Mouse (Mus musculus) heart, adult 2 months (tissue): ENCODE results near the gene Prr36. TPM values are rescaled to one million over a fixed set of nuclear protein-coding genes. Genes with fewer than 3 reads are reported as not detected.

ENCODE experiments used
- DNase-seq, 2 experiments: peaks; one replicate each; pipeline ENCODE4 v3.0.0; 2021
- H3K27ac ChIP-seq: fragments of 200-600 bp; 2 replicates; pipeline ENCODE4 v1.8.1; 2022
- H3K27me3 ChIP-seq: fragments of 200-500 bp; 2 replicates; pipeline ENCODE4 v1.6.1; 2012; ENCODE audit warnings: mild to moderate bottlenecking, low read length, inconsistent platforms, mixed read lengths; ENCODE audit not compliant: control insufficient read depth, insufficient read depth
- H3K36me3 ChIP-seq: fragments of 200-500 bp; 2 replicates; pipeline ENCODE4 v1.6.1; 2012; ENCODE audit warnings: low read length, inconsistent platforms; ENCODE audit not compliant: control insufficient read depth, insufficient read depth
- H3K4me1 ChIP-seq: fragments of 200-500 bp; 2 replicates; pipeline ENCODE4 v1.6.1; 2011; ENCODE audit warnings: low read length; ENCODE audit not compliant: control insufficient read depth, insufficient read depth
- H3K4me3 ChIP-seq: fragments of 200-600 bp; 2 replicates; pipeline ENCODE4 v1.8.1; 2022
- H3K79me2 ChIP-seq: fragments of 200-500 bp; replicated peaks from 2 replicates; pipeline ENCODE4 v1.6.1; 2012; ENCODE audit warnings: mild to moderate bottlenecking, inconsistent platforms, low read length, moderate library complexity, mixed read lengths; ENCODE audit not compliant: control insufficient read depth, insufficient read depth
- H3K9ac ChIP-seq: fragments of 200-500 bp; 2 replicates; pipeline ENCODE4 v1.6.1; 2012; ENCODE audit warnings: low read depth, mild to moderate bottlenecking, control low read depth, inconsistent platforms, low read length, mixed read lengths
- CTCF ChIP-seq: fragments of 200-600 bp; IDR thresholded peaks from 2 replicates; pipeline ENCODE4 v1.8.1; 2022; ENCODE audit warnings: antibody characterized with exemption, mild to moderate bottlenecking, moderate library complexity
- EP300 ChIP-seq: fragments of 200-500 bp; IDR thresholded peaks from 2 replicates; pipeline ENCODE4 v1.6.1; 2011; ENCODE audit warnings: low read depth, low read length, control low read depth; ENCODE audit not compliant: insufficient read depth
- POLR2A ChIP-seq: fragments of 200-500 bp; IDR thresholded peaks from 2 replicates; pipeline ENCODE4 v1.6.1; 2011; ENCODE audit warnings: mild to moderate bottlenecking, low read depth, low read length, control low read depth; ENCODE audit not compliant: insufficient read depth
- WGBS: fragments of 180-500 bp; shearing (Covaris S2); methylation state at CpG from one replicate; pipeline ENCODE4 v1.1.7; 2018; 5-methylcytosine and 5-hydroxymethylcytosine counted together
- intact Hi-C: fragments of 180-260 bp; cut with DNase I; formaldehyde crosslinking; loops from one replicate; pipeline ENCODE4 v1.15.1; 2025
- polyA plus RNA-seq: library from polyadenylated mRNA; depleted of rRNA; stranded (reverse); fragments of >200 nt; gene quantifications from 2 replicates; pipeline ENCODE4 v1.2.3, GENCODE M21; 2012; rRNA removed
- total RNA-seq, 2 experiments: library from RNA; stranded (reverse); gene quantifications; 2 replicates each; pipeline ENCODE4 v1.2.3; 2021

Prr36 gene
- total and polyA plus RNA-seq, 3 experiments = 0.04 to 0.05 TPM; not detected in 1

DNA sequence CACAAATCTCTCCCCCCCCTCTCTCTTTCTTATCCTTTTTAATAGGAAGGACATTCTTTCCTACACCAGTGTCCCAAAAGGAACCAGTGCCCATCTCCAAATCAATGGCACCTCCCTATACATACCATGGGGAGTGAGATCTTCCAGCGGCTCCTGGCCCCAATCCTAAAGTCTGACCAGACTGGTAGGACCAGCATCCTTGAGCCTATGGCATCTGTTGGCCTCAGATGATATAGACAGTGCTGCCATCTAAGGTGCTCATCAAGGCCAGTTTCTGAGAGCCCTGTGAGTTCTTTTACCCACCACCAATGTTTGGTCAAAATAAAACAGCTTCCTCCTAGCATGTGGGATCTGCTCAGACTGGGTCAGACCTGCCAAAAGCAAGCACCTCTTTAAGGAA is 49.3 kb downstream of the Prr36 start:
- Histone ChIP-seq H3K4me1 (no peaks in the 10 kb centered on the region; the same call in 1 of the 2 replicates), H3K79me2 (0 out of 2 replicates have a peak, but pooled peaks cover 1% of the 10 kb centered on the region), H3K27ac (no peak overlapping the region), H3K27me3 (no peaks in the 10 kb centered on the region), H3K9ac (no peak overlapping the region), H3K36me3 (no peaks in the 10 kb centered on the region), H3K4me3 (no peak overlapping the region)
- intact Hi-C loops = loop anchor here (5.0 to 10.0 kb wide), 5 partner anchors 69 to 509 kb away; partner anchors contain the start of genes Ccl25, Elavl1, Gm49320 and Map2k7
- WGBS = 90% methylated on average over 1 of the region's 1 CpGs
- no peak for TF ChIP-seq CTCF
- no peak for TF ChIP-seq POLR2A
- no peak for TF ChIP-seq EP300
- DNase-seq = no peak

DNA sequence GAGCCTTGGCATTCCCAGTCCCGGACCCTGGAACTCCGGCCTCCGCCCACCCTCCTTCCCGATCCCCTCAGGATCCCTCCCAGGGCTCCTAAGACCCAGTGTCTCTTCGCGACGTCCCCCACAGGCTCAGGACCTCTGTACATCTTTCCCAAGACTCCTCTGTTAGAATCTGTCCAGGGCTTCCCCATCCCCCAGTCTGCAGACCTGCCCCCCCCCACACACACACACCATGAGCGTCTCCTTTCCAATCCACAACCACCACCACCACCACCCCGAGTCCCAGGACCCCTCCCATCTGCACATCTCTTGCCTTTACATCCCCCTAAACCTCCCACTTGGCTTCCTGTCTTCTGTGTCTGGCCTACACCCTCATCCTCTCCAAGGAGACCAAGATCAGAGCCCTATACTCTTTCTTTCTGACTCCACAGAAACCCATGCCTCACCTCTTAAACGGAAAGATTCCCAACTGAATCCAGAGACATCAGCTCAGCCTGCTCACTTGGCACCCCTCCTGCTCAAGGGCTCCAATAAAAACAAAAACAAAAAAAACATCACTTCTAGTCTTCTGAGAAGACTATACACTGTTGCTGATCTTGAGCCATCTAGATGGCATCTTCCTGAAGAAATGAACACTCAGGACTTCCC is 50.3 kb downstream of the Prr36 start:
- Histone ChIP-seq H3K4me1 (no peaks in the 10 kb centered on the region; the same call in 1 of the 2 replicates), H3K9ac (peak overlapping the region; percentile 89), H3K4me3 (peak overlapping the region; percentile 87), H3K79me2 (0 out of 2 replicates have a peak, but pooled peaks cover 1% of the 10 kb centered on the region), H3K27ac (peak overlapping the region; percentile 73), H3K36me3 (no peaks in the 10 kb centered on the region), H3K27me3 (no peaks in the 10 kb centered on the region)
- TF ChIP-seq EP300 = no peak
- TF ChIP-seq CTCF = no peak
- no peak for TF ChIP-seq POLR2A
- intact Hi-C loops = loop anchor here (5.0 to 10.0 kb wide), 5 partner anchors 70 to 510 kb away; partner anchors contain the start of genes Ccl25, Elavl1, Gm49320 and Map2k7
- WGBS = 9% methylated on average over 10 of the region's 10 CpGs
- no peak for DNase-seq

DNA sequence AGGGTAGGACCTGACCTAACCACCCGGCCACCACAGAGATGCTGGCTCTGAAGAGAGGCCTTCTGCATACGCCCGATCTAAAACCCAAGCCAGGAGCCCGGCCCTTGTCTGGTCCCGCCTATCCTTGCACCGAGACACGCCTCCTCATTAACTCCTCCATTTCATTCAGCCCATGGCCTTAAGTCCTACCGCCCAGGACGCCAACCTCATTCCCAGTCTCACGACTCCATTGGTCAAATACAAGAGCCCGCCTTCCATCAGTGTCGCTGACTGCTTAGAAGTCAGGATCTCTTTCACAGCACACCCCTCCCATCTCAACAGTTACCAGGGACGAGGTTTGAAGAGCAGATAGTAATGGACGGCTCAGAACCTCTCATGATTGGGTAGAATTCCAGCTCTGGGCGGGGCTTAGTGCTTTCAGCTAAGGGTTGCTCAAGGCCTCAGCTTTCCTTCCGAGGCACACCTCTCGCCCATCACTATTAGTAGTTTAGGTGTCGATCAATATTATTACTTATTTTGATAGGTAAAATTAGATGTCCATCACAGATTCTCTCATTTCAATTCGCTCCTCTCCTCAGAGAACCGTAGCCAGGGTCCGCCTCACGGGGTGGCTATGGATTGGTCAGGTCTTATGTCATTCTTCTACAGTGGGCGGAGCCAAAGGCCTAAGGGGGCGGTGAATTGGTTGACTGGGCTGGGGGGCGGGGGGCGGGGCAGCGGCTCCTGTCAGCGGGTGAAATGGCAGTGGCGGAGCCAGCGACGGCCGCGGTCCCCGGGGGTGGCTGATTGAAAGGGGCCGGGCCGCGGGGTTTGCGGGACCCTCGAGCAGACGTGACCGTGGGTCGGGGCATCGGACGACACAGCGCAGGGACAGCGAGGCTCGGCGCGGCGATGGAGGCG is 51.2 kb downstream of the Prr36 start, which contains the start of gene Evi5l:
Gene Evi5l (plus strand): TSS at position 716 of the 900 bp plus-strand sequence.
- Histone ChIP-seq H3K27ac (peak within 1 kb of the TSS; percentile 73), H3K4me1 (no peaks in the 10 kb centered on the region; the same call in 1 of the 2 replicates), H3K4me3 (peak within 1 kb of the TSS; percentile 87), H3K9ac (peak within 1 kb of the TSS; percentile 89), H3K36me3 (no peaks in the 10 kb centered on the region), H3K27me3 (no peaks in the 10 kb centered on the region), H3K79me2 (0 out of 2 replicates have a peak, but pooled peaks cover 1% of the 10 kb centered on the region)
- peak; percentile 98 to 100 for DNase-seq
- WGBS = under 1% methylated on average over 51 of the region's 51 CpGs
- no peak for TF ChIP-seq CTCF
- TF ChIP-seq EP300 = 0 out of 2 replicates have a peak, but pooled peaks have one; percentile 41
- no peak; the same call in 1 of the 2 replicates for TF ChIP-seq POLR2A
- intact Hi-C loops = loop anchor here (5.0 to 10.0 kb wide), 5 partner anchors 71 to 511 kb away; partner anchors contain the start of genes Ccl25, Elavl1, Gm49320 and Map2k7

DNA sequence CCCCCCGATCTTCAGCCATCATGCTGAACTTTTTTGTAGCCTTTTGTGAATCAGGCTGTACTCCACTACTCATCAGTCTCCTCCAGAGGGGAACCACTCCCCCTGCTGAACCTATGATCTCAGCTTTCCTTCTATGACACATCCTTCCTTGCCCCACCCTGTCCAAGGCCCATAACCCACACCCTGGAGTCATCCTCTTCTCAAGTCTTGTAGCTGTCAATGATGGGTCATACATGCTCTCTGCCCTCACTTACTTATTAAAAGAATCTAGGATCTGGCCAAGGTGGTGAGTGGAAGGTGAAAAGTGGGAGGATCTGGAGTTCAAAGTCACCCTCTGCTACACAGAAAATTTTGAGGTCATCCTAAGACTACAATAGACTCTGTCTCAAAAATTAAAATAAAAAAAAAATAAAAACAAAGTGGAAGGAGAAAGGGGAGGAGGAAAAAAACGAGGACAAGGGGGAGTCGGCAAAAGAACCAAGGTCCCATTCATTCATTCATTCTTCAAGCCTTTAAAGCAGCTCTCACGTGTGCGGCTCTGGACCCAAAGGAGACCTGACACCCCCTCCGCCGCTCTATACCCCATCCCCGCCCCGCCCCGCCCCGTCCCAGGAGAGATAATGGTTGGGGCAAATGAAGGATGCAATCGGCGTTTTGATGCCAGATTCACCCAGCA is 51.9 kb downstream of the Prr36 start:
- Histone ChIP-seq H3K27ac (no peak overlapping the region), H3K4me1 (no peaks in the 10 kb centered on the region; the same call in 1 of the 2 replicates), H3K9ac (peak overlapping the region; percentile 33), H3K36me3 (no peaks in the 10 kb centered on the region), H3K27me3 (no peaks in the 10 kb centered on the region), H3K79me2 (0 out of 2 replicates have a peak, but pooled peaks cover 1% of the 10 kb centered on the region), H3K4me3 (peak overlapping the region; percentile 52)
- WGBS = 6% methylated on average over 13 of the region's 13 CpGs
- no peak for DNase-seq
- TF ChIP-seq CTCF (no peak), EP300 (no peak), POLR2A (no peak)
- intact Hi-C loops = loop anchor here (5.0 to 10.0 kb wide), 5 partner anchors 72 to 512 kb away; partner anchors contain the start of genes Ccl25, Elavl1, Gm49320 and Map2k7

DNA sequence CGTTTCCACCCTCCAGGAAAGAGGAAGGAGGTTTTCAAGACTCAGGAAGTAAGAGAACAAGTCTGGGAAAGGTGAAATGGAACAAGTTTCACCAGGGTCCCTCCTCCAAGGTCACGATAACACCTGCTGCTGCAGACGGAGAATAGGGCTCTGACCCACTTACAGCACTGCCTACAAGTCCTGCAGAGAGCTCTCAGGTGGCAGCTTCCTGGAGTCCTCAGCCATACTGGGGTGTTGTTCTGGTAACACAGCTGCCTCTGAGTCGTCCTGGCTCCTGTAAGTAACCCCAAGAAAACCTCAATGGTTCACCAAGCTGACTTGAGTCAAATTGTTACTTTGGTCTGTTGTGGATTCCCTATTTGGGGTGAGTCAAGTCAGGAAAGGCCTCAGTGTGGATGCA is 54.5 kb downstream of the Prr36 start:
- no peak overlapping the region for H3K9ac ChIP-seq
- H3K27me3 ChIP-seq = no peaks in the 10 kb centered on the region
- intact Hi-C loops = loop anchor here (10.0 kb wide), 2 partner anchors 162 to 352 kb away; partner anchors contain the start of genes Ccl25 and Elavl1

More for the DNA sequence above, 54.5 kb downstream of the Prr36 start:
- H3K27ac ChIP-seq = no peak overlapping the region
- 39% methylated on average over 4 of the region's 4 CpGs for WGBS
- H3K79me2 ChIP-seq = no peaks in the 10 kb centered on the region
- H3K4me3 ChIP-seq = no peak overlapping the region
- TF ChIP-seq EP300 (no peak), CTCF (no peak), POLR2A (no peak)
- no peak for DNase-seq
- no peaks in the 10 kb centered on the region for H3K36me3 ChIP-seq
- H3K4me1 ChIP-seq = no peaks in the 10 kb centered on the region; the same call in 1 of the 2 replicates

Other genes starting within 250 kb of the Prr36 start
- gene Cd209f, start 111.6 kb downstream of the Prr36 start, total RNA-seq = 1 to 10 TPM in 1 of 2 experiments, under 1 TPM in 1; 0.60 to 1.1 TPM
- gene Cd209f, start 111.6 kb downstream of the Prr36 start, polyA plus RNA-seq = 1.4 and 2.3 TPM in 2 replicates
- gene Cd209g, start 83.4 kb downstream of the Prr36 start, total RNA-seq = under 1 TPM in 1 of 2 experiments, not detected in 1; 0.23 TPM
- 1.00 and 2.1 TPM in 2 replicates for gene Cd209g, start 83.4 kb downstream of the Prr36 start, polyA plus RNA-seq
- gene Evi5l, start 50.9 kb downstream of the Prr36 start, total RNA-seq = 10 to 100 TPM; 20.6 to 22.3 TPM
- 20.2 and 27.3 TPM in 2 replicates for gene Evi5l, start 50.9 kb downstream of the Prr36 start, polyA plus RNA-seq
- gene Lrrc8e, start 9.4 kb upstream of the Prr36 start, total RNA-seq = under 1 TPM; 0.37 to 0.52 TPM
- gene Lrrc8e, start 9.4 kb upstream of the Prr36 start, polyA plus RNA-seq = 0.09 and 0.29 TPM in 2 replicates
- gene Map2k7, start 21.3 kb upstream of the Prr36 start, total RNA-seq = 10 to 100 TPM; 63.8 to 65.9 TPM
- gene Map2k7, start 21.3 kb upstream of the Prr36 start, polyA plus RNA-seq = 27.8 and 53.1 TPM in 2 replicates
- under 1 TPM in 1 of 2 experiments, not detected in 1; 0.45 TPM for gene Gm49320, start 21.4 kb upstream of the Prr36 start, total RNA-seq
- gene Gm49320, start 21.4 kb upstream of the Prr36 start, polyA plus RNA-seq = 0.64 and 2.6 TPM in 2 replicates
- gene Tgfbr3l, start 30.8 kb upstream of the Prr36 start, total RNA-seq = 1 to 10 TPM; 2.7 to 3.8 TPM
- 10.0 and 12.1 TPM in 2 replicates for gene Tgfbr3l, start 30.8 kb upstream of the Prr36 start, polyA plus RNA-seq
- gene Snapc2, start 35.6 kb upstream of the Prr36 start, total RNA-seq = 10 to 100 TPM; 14.7 to 16.2 TPM
- 18.5 and 38.1 TPM in 2 replicates for gene Snapc2, start 35.6 kb upstream of the Prr36 start, polyA plus RNA-seq
- under 1 TPM; 0.60 to 0.91 TPM for gene Ctxn1, start 41.8 kb upstream of the Prr36 start, total RNA-seq
- 5.2 and 5.7 TPM in 2 replicates for gene Ctxn1, start 41.8 kb upstream of the Prr36 start, polyA plus RNA-seq
- gene Timm44, start 58.5 kb upstream of the Prr36 start, total RNA-seq = 100 to 1,000 TPM in 1 of 2 experiments, 10 to 100 TPM in 1; 92.4 to 105 TPM
- 92.8 and 117 TPM in 2 replicates for gene Timm44, start 58.5 kb upstream of the Prr36 start, polyA plus RNA-seq
- 1 to 10 TPM; 2.9 to 5.1 TPM for gene Ccl25, start 107.8 kb upstream of the Prr36 start, total RNA-seq
- gene Ccl25, start 107.8 kb upstream of the Prr36 start, polyA plus RNA-seq = 2.5 and 3.5 TPM in 2 replicates
- gene Elavl1, start 108.0 kb upstream of the Prr36 start, total RNA-seq = 10 to 100 TPM; 60.0 to 61.1 TPM
- 25.9 and 32.5 TPM in 2 replicates for gene Elavl1, start 108.0 kb upstream of the Prr36 start, polyA plus RNA-seq